Mouse (Mus musculus): Measurements from ENCODE around the gene Hnrnpf. TPM values are rescaled to one million over a fixed set of nuclear protein-coding genes. Genes with fewer than 3 reads are reported as not detected.
A peak's percentile ranks its signal among the peaks of the same experiment; 100 is the strongest.

The Hnrnpf gene
- polyA plus RNA-seq, 1 experiment from 2014 or later: 619 TPM

GRCm38 (mm10) chr6:117922041-117922440 lies 21.9 kb downstream of the Hnrnpf start:
- 98% methylated on average over 3 of the region's 3 CpGs for WGBS
- Histone ChIP-seq H3K27ac (ENCODE audit: low read depth, low read length) (no peak overlapping the region), H3K4me3 (ENCODE audit: low read depth, low read length) (no peak overlapping the region), H3K9ac (ENCODE audit: low read depth, low read length) (no peak overlapping the region), H3K4me2 (replicated peaks; ENCODE audit: low read depth, low read length) (no peak overlapping the region), H3K4me1 (replicated peaks; ENCODE audit: control insufficient read depth, insufficient read depth, low read length) (peaks cover 2% of the 10 kb centered on the region; the same call in 1 of the 2 replicates), H3K9me3 (ENCODE audit: control insufficient read depth, low read length) (no peaks in the 10 kb centered on the region), H3K27me3 (ENCODE audit: control insufficient read depth, insufficient read depth, low read length) (no peaks in the 10 kb centered on the region), H3K36me3 (ENCODE audit: control insufficient read depth, insufficient read depth, low read length) (no peaks in the 10 kb centered on the region)
- ATAC-seq (ENCODE audit: low FRiP score): no peak
- no peak for DNase-seq (ENCODE audit: low spot score)

GRCm38 (mm10) chr6:117926871-117927491 lies 26.9 kb downstream of the Hnrnpf start:
- Histone ChIP-seq H3K9ac (ENCODE audit: low read depth, low read length) (no peak overlapping the region), H3K27ac (ENCODE audit: low read depth, low read length) (no peak overlapping the region), H3K4me3 (ENCODE audit: low read depth, low read length) (no peak overlapping the region), H3K27me3 (ENCODE audit: control insufficient read depth, insufficient read depth, low read length) (no peaks in the 10 kb centered on the region), H3K4me1 (replicated peaks; ENCODE audit: control insufficient read depth, insufficient read depth, low read length) (no peaks in the 10 kb centered on the region), H3K4me2 (replicated peaks; ENCODE audit: low read depth, low read length) (no peak overlapping the region), H3K9me3 (ENCODE audit: control insufficient read depth, low read length) (no peaks in the 10 kb centered on the region), H3K36me3 (ENCODE audit: control insufficient read depth, insufficient read depth, low read length) (no peaks in the 10 kb centered on the region; the same call in 1 of the 2 replicates)
- 83% methylated on average over 4 of the region's 4 CpGs for WGBS
- ATAC-seq (ENCODE audit: low FRiP score) (no peak), DNase-seq (ENCODE audit: low spot score) (no peak)

- Histone ChIP-seq H3K4me2 (replicated peaks; ENCODE audit: low read depth, low read length) (no peak overlapping the region), H3K4me3 (ENCODE audit: low read depth, low read length) (no peak overlapping the region), H3K9ac (ENCODE audit: low read depth, low read length) (no peak overlapping the region), H3K27me3 (ENCODE audit: control insufficient read depth, insufficient read depth, low read length) (no peaks in the 10 kb centered on the region), H3K9me3 (ENCODE audit: control insufficient read depth, low read length) (no peaks in the 10 kb centered on the region), H3K4me1 (replicated peaks; ENCODE audit: control insufficient read depth, insufficient read depth, low read length) (no peaks in the 10 kb centered on the region), H3K27ac (ENCODE audit: low read depth, low read length) (no peak overlapping the region), H3K36me3 (ENCODE audit: control insufficient read depth, insufficient read depth, low read length) (no peaks in the 10 kb centered on the region; the same call in 1 of the 2 replicates)
- WGBS: 90% methylated on average over 7 of the region's 7 CpGs
- ATAC-seq (ENCODE audit: low FRiP score): no peak
- DNase-seq (ENCODE audit: low spot score): no peak
Observed at GRCm38 (mm10) chr6:117927955-117928354, 27.8 kb downstream of the Hnrnpf start.

DNA sequence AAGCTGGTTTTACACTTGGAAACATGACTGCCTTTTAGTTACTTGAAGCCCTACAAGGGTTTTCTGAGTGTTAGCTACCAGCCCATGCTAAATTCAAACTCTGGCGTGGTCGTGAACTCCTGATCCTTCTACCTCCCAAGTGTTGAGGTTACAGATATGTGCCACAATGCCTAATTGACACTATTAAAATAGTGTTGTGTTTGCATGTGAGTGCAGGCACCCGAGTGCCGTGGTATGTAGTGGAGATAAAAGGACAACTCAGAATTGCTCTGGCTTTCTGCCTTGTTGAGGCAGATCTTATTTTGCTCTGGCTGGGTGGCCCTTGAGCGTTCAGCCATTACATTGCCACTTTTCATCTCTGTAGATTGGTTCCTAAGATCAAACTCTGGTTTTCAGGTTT lies 28.6 kb downstream of the Hnrnpf start:
- Histone ChIP-seq H3K9ac (ENCODE audit: low read depth, low read length) (no peak overlapping the region), H3K36me3 (ENCODE audit: control insufficient read depth, insufficient read depth, low read length) (no peaks in the 10 kb centered on the region; the same call in 1 of the 2 replicates), H3K4me3 (ENCODE audit: low read depth, low read length) (no peak overlapping the region), H3K4me2 (replicated peaks; ENCODE audit: low read depth, low read length) (no peak overlapping the region), H3K9me3 (ENCODE audit: control insufficient read depth, low read length) (no peaks in the 10 kb centered on the region), H3K4me1 (replicated peaks; ENCODE audit: control insufficient read depth, insufficient read depth, low read length) (no peaks in the 10 kb centered on the region), H3K27ac (ENCODE audit: low read depth, low read length) (no peak overlapping the region), H3K27me3 (ENCODE audit: control insufficient read depth, insufficient read depth, low read length) (no peaks in the 10 kb centered on the region)
- ATAC-seq (ENCODE audit: low FRiP score) (no peak), DNase-seq (ENCODE audit: low spot score) (no peak)
- 90% methylated on average over 5 of the region's 5 CpGs for WGBS

DNA sequence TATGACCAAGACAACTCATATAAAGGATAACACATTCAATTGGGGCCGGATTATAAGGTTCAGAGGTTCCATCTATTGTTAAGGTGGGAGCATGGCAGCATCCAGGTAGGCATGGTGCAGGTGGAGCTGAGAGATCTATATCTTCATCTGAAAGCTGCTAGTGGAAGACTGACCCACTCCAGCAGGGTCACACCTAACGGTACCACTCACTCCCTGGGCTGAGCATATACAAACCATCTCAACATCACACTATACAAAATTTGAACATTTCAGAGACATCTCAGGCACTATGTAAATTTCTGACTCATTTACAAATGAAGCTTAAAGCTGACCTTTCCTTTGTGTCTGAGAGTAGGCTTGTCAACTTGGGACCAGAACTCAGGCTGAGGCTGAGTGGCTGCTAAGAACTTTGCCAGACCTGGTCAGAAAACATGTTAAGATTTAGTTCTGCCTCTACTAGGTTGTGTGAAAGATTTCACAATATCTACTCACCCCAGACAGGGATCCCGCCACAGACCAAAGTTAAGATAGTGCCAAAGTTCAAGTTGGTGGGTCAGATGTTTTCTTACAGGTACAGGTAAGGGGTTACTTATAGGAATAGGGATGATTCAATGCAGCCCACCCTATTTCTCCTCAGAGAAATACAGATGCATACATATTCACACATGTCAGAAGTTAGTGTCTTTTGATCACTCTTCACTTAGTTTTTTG lies 30.0 kb downstream of the Hnrnpf start:
- no peak for DNase-seq (ENCODE audit: low spot score)
- no peak overlapping the region for H3K27ac ChIP-seq (ENCODE audit: low read depth, low read length)
- no peaks in the 10 kb centered on the region; the same call in 1 of the 2 replicates for H3K36me3 ChIP-seq (ENCODE audit: control insufficient read depth, insufficient read depth, low read length)
- no peaks in the 10 kb centered on the region for H3K27me3 ChIP-seq (ENCODE audit: control insufficient read depth, insufficient read depth, low read length)
- no peaks in the 10 kb centered on the region for H3K9me3 ChIP-seq (ENCODE audit: control insufficient read depth, low read length)
- H3K4me3 ChIP-seq (ENCODE audit: low read depth, low read length): no peak overlapping the region
- H3K4me2 ChIP-seq (replicated peaks; ENCODE audit: low read depth, low read length): no peak overlapping the region
- ATAC-seq (ENCODE audit: low FRiP score): no peak
- H3K4me1 ChIP-seq (replicated peaks; ENCODE audit: control insufficient read depth, insufficient read depth, low read length): no peaks in the 10 kb centered on the region
- no peak overlapping the region for H3K9ac ChIP-seq (ENCODE audit: low read depth, low read length)
- 91% methylated on average over 3 of the region's 3 CpGs for WGBS

DNA sequence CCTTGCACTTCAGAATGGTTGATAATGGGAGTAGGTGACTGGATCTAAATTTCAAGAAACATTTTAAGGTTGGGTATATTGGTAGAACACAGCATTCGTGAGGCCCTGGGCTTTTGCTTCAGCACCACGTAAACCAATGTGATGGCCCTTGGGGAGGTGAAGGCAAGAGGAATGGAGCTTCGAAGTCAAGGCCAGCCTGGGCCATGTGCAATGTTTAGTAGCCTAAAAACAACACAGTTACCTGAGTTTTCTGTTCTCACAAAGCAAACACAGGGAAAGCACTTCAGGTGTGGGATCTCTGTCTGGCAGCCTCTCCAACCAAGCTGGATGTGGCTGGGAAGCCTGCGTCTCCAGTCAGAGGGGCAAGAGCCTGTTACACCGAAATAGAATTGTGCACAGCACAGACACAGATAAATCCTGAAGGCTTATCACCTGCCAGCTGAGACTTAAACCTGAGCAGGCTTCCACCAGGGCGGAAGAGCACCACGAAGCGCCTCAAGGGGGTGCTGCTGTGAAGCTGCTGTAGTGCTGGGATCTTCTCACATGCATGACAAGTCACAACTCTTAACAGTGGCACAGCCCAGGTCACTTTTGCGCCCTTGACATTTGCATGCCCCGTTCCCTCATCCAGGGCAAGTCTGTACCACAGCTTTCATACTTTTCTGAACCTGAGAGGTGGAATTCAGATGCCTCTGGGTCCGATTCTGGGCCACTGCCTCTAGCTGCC lies 32.4 kb downstream of the Hnrnpf start:
- Histone ChIP-seq H3K36me3 (ENCODE audit: control insufficient read depth, insufficient read depth, low read length) (no peaks in the 10 kb centered on the region; the same call in 1 of the 2 replicates), H3K4me3 (ENCODE audit: low read depth, low read length) (no peak overlapping the region), H3K9ac (ENCODE audit: low read depth, low read length) (no peak overlapping the region), H3K4me2 (replicated peaks; ENCODE audit: low read depth, low read length) (no peak overlapping the region), H3K27me3 (ENCODE audit: control insufficient read depth, insufficient read depth, low read length) (no peaks in the 10 kb centered on the region), H3K9me3 (ENCODE audit: control insufficient read depth, low read length) (no peaks in the 10 kb centered on the region), H3K27ac (ENCODE audit: low read depth, low read length) (no peak overlapping the region), H3K4me1 (replicated peaks; ENCODE audit: control insufficient read depth, insufficient read depth, low read length) (no peaks in the 10 kb centered on the region)
- DNase-seq (ENCODE audit: low spot score): peak; percentile 26
- no peak for ATAC-seq (ENCODE audit: low FRiP score)
- WGBS: 54% methylated on average over 11 of the region's 11 CpGs

DNA sequence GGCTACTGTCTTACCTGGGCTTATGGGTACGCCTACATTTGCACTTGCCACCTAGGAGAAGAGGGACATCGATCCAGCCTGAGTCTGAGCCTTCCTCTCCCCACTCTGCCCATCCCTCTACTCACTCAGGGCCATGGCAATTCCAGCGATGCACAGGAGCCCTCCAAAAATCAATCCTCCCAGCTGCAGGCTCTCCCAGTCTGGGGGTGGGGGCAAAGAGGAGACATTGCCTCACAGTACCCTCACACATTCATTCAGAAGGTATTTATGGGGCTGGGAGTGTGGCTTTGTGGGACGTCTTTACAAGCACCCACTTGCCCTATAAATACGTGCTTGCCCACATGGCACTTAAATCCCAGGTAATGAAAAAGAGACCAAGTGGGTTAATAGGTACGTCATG lies 34.2 kb downstream of the Hnrnpf start:
- ATAC-seq (ENCODE audit: low FRiP score): no peak
- WGBS: 95% methylated on average over 6 of the region's 6 CpGs
- no peak for DNase-seq (ENCODE audit: low spot score)
- H3K9ac ChIP-seq (ENCODE audit: low read depth, low read length): no peak overlapping the region
- no peaks in the 10 kb centered on the region for H3K4me1 ChIP-seq (replicated peaks; ENCODE audit: control insufficient read depth, insufficient read depth, low read length)
- H3K27ac ChIP-seq (ENCODE audit: low read depth, low read length): no peak overlapping the region
- no peak overlapping the region for H3K4me3 ChIP-seq (ENCODE audit: low read depth, low read length)
- no peaks in the 10 kb centered on the region for H3K36me3 ChIP-seq (ENCODE audit: control insufficient read depth, insufficient read depth, low read length)
- H3K9me3 ChIP-seq (ENCODE audit: control insufficient read depth, low read length): no peaks in the 10 kb centered on the region
- H3K27me3 ChIP-seq (ENCODE audit: control insufficient read depth, insufficient read depth, low read length): no peaks in the 10 kb centered on the region
- no peak overlapping the region for H3K4me2 ChIP-seq (replicated peaks; ENCODE audit: low read depth, low read length)

DNA sequence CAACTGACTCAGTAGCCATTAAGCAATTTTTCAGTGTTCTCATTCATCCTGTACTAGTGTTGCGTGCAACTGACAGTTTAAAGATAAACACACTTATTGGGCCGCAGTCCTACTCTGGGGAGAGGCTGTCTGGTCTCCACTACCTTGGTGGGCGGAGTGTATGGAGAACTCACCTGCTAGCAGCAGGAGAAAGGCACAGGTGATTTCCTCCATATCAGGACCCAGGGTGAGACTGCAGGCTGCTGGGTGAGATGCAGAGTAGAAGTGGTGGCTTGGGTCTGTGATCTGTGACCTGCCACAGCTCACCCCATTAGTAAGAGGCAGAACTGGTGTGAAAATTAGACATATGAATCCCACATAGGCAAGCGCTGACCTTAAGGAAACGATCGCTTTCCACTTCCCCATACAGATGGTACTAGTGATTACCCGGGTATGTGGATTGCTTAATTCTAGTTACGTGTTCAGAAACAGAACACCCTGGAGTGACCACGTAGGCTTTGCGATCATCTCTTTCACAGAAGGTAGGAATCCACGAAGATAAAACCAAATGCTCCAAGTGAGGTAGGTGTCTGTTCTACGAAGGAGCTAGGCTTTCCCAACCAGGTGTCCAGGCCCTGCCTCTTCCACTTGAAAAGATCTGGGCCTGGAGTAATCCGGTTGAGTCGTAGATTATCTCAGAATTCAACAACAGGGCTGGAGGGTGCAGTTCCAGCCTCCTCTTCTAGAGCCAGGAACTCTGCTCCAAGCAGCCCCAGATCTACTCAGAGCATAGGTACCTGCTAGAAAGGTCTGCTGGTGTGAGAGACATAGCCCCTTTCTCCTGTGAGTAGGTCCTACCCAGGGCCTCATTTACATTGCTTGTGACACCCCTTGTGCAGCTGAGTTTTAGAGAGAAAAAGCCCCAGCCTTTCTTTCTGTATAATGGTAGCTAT lies 35.8 kb downstream of the Hnrnpf start:
- 95% methylated on average over 14 of the region's 14 CpGs for WGBS
- Histone ChIP-seq H3K9me3 (ENCODE audit: control insufficient read depth, low read length) (no peaks in the 10 kb centered on the region), H3K27ac (ENCODE audit: low read depth, low read length) (no peak overlapping the region), H3K27me3 (ENCODE audit: control insufficient read depth, insufficient read depth, low read length) (no peaks in the 10 kb centered on the region), H3K4me3 (ENCODE audit: low read depth, low read length) (no peak overlapping the region), H3K4me1 (replicated peaks; ENCODE audit: control insufficient read depth, insufficient read depth, low read length) (no peaks in the 10 kb centered on the region), H3K9ac (ENCODE audit: low read depth, low read length) (no peak overlapping the region), H3K36me3 (ENCODE audit: control insufficient read depth, insufficient read depth, low read length) (no peaks in the 10 kb centered on the region), H3K4me2 (replicated peaks; ENCODE audit: low read depth, low read length) (no peak overlapping the region)
- ATAC-seq (ENCODE audit: low FRiP score): no peak
- DNase-seq (ENCODE audit: low spot score): no peak
